In genomic region chr9:30271081-30271480, GRCm38 (mm10) we compare ENCODE assay signal across 22 mouse cellular contexts.
DNase-seq lines count a peak whose midpoint lies in the region; ATAC-seq and TF ChIP-seq lines count a peak whose summit lies in the region.
"Had no signal": no experiment of that assay in that cellular context is flagged by ENCODE, and none has a peak within 500 bp of the region (broad histone marks: within the 10 kb centered on the region; RNA-seq: fewer than 3 reads in every experiment).

No protein-coding gene starts in this region.

- H3K4me3 ChIP-seq in embryonic facial prominence, embryonic 14.5 days (ENCODE audit: low read depth, low read length), result no peak overlapping the region
- H3K4me3 ChIP-seq in embryonic facial prominence, embryonic 10.5 days, result no peak overlapping the region
- no peak overlapping the region for H3K4me3 ChIP-seq in lung, embryonic 14.5 days (ENCODE audit: low read depth, low read length)
- H3K4me3 ChIP-seq in lung, adult 2 months (replicated peaks; ENCODE audit: extremely low read depth, low read depth, low read length), result no peak overlapping the region
- H3K4me3 ChIP-seq: embryonic facial prominence, embryonic 13.5 days; forebrain, embryonic 13.5 days; forebrain, embryonic 15.5 days had no signal

- H3K36me3 ChIP-seq in embryonic facial prominence, embryonic 14.5 days (ENCODE audit: control insufficient read depth, insufficient read depth, low read length), result no peaks in the 10 kb centered on the region
- no peaks in the 10 kb centered on the region for H3K36me3 ChIP-seq in embryonic facial prominence, embryonic 10.5 days (replicated peaks)
- H3K36me3 ChIP-seq in lung, embryonic 14.5 days (ENCODE audit: insufficient read depth), result no peaks in the 10 kb centered on the region
- H3K36me3 ChIP-seq: embryonic facial prominence, embryonic 13.5 days; forebrain, embryonic 15.5 days; G1E had no signal

- no peak overlapping the region for H3K9ac ChIP-seq in embryonic facial prominence, embryonic 14.5 days (ENCODE audit: low read depth, low read length)
- no peak overlapping the region for H3K9ac ChIP-seq in lung, embryonic 14.5 days
- H3K9ac ChIP-seq: embryonic facial prominence, embryonic 13.5 days; forebrain, embryonic 13.5 days; forebrain, embryonic 15.5 days; forebrain, postnatal 0 days had no signal

- no peak for TF ChIP-seq POLR2A in lung, adult 2 months (IDR thresholded peaks at IDR 0.05; ENCODE audit: borderline replicate concordance, extremely low read depth, low read depth, low read length)

- no peaks in the 10 kb centered on the region for H3K9me3 ChIP-seq in embryonic facial prominence, embryonic 14.5 days (ENCODE audit: control insufficient read depth, low read length)
- H3K9me3 ChIP-seq in embryonic facial prominence, embryonic 10.5 days, result no peaks in the 10 kb centered on the region
- no peaks in the 10 kb centered on the region for H3K9me3 ChIP-seq in lung, embryonic 14.5 days (ENCODE audit: low read depth, low read length)
- H3K9me3 ChIP-seq: embryonic facial prominence, embryonic 13.5 days; forebrain, embryonic 13.5 days; forebrain, embryonic 15.5 days had no signal

- H3K4me2 ChIP-seq in embryonic facial prominence, embryonic 14.5 days (ENCODE audit: low read depth, low read length), result no peak overlapping the region
- H3K4me2 ChIP-seq in lung, embryonic 14.5 days, result no peak overlapping the region
- H3K4me2 ChIP-seq: embryonic facial prominence, embryonic 13.5 days; forebrain, embryonic 13.5 days; forebrain, embryonic 15.5 days had no signal

- no peaks in the 10 kb centered on the region for H3K27me3 ChIP-seq in embryonic facial prominence, embryonic 14.5 days (replicated peaks; ENCODE audit: control insufficient read depth, insufficient read depth, low read length)
- no peaks in the 10 kb centered on the region for H3K27me3 ChIP-seq in embryonic facial prominence, embryonic 10.5 days (replicated peaks; ENCODE audit: low read depth, poor library complexity, severe bottlenecking)
- 0 out of 2 replicates have a peak, but pooled peaks cover under 1% of the 10 kb centered on the region for H3K27me3 ChIP-seq in lung, embryonic 14.5 days (ENCODE audit: insufficient read depth, low read length)
- H3K27me3 ChIP-seq: embryonic facial prominence, embryonic 13.5 days had no signal

- no peak for TF ChIP-seq CTCF in lung, embryonic 14.5 days (IDR thresholded peaks at IDR 0.05; ENCODE audit: low read depth)
- TF ChIP-seq CTCF in lung, adult 2 months (IDR thresholded peaks at IDR 0.05; ENCODE audit: insufficient read depth, low read length), result no peak

- DNase-seq in embryonic facial prominence, embryonic 14.5 days (ENCODE audit: low spot score), result peak; percentile 58
- DNase-seq in embryonic facial prominence, embryonic 10.5 days (ENCODE audit: low spot score), result no peak
- DNase-seq in lung, embryonic 14.5 days, result peak; percentile 65
- no peak for DNase-seq in lung, adult 2 months
- peak; percentile 22 for DNase-seq in Muller cell, postnatal 12 days (ENCODE audit: inconsistent ontology term)
- peak; percentile 5 for DNase-seq in mesoderm, embryonic 11.5 days (ENCODE audit: low read depth, low spot score)
- DNase-seq in right cerebral cortex, postnatal 4 days, result no peak
- DNase-seq: adrenal gland, adult 2 months; adrenal gland, postnatal 10 days; adrenal gland, postnatal 25 days; B cell, adult 2 months; cerebellum, adult 11-12 months; cerebellum, adult 2 months; cerebellum, adult 9-10 months; cerebellum, postnatal 10 days; cerebellum, postnatal 25 days; forebrain, postnatal 0 days had no signal

- 0 out of 2 replicates have a peak, but pooled peaks cover 3% of the 10 kb centered on the region for H3K4me1 ChIP-seq in embryonic facial prominence, embryonic 14.5 days (ENCODE audit: control insufficient read depth, insufficient read depth, low read length)
- H3K4me1 ChIP-seq in embryonic facial prominence, embryonic 10.5 days, result no peaks in the 10 kb centered on the region
- no peaks in the 10 kb centered on the region for H3K4me1 ChIP-seq in lung, embryonic 14.5 days (ENCODE audit: insufficient read depth)
- no peaks in the 10 kb centered on the region for H3K4me1 ChIP-seq in lung, adult 2 months (ENCODE audit: control insufficient read depth, insufficient read depth, low read length)

- no peak for ATAC-seq in embryonic facial prominence, embryonic 14.5 days (ENCODE audit: low read depth)
- ATAC-seq in lung, embryonic 14.5 days (ENCODE audit: insufficient read depth), result peak; percentile 31; the same call in 1 of the 2 replicates
- ATAC-seq: CD4-positive, CD25-positive, alpha-beta regulatory T cell, adult 4 months; forebrain, embryonic 13.5 days; forebrain, embryonic 15.5 days; forebrain, postnatal 0 days had no signal

- WGBS in embryonic facial prominence, embryonic 14.5 days, result 48% methylated on average over 5 of the region's 5 CpGs
- 78% methylated on average over 5 of the region's 5 CpGs for WGBS in embryonic facial prominence, embryonic 10.5 days
- 36% methylated on average over 5 of the region's 5 CpGs for WGBS in lung, embryonic 14.5 days
- 54% methylated on average over 5 of the region's 5 CpGs for WGBS in lung, adult 2 months

- no peak overlapping the region for H3K27ac ChIP-seq in embryonic facial prominence, embryonic 14.5 days (replicated peaks; ENCODE audit: low read depth, low read length)
- H3K27ac ChIP-seq in embryonic facial prominence, embryonic 10.5 days (replicated peaks), result no peak overlapping the region
- H3K27ac ChIP-seq in lung, embryonic 14.5 days (ENCODE audit: low read depth), result no peak overlapping the region
- H3K27ac ChIP-seq: embryonic facial prominence, embryonic 13.5 days; forebrain, embryonic 13.5 days; forebrain, embryonic 15.5 days had no signal

Comparison
In these comparisons a context has a peak if more than half of its experiments do, and no peak if none do; other contexts are left out.
1. DNase-seq: peak in embryonic facial prominence, embryonic 14.5 days (single experiment), lung, embryonic 14.5 days (single experiment), Muller cell, postnatal 12 days (single experiment) and mesoderm, embryonic 11.5 days (single experiment); none in embryonic facial prominence, embryonic 10.5 days (single experiment), lung, adult 2 months (single experiment) and right cerebral cortex, postnatal 4 days (single experiment).